Mouse (Mus musculus) cerebellum, adult 2 months (tissue): ENCODE data around the gene Olfr1309.

Source experiments
- CTCF ChIP-seq: fragments of 200-500 bp; IDR thresholded peaks from 2 replicates; pipeline ENCODE4 v1.5.1; 2011; ENCODE audit warnings: low read depth, mild to moderate bottlenecking, control low read depth, low read length, moderate library complexity, borderline replicate concordance; ENCODE audit not compliant: insufficient read depth
- POLR2A ChIP-seq: fragments of 200-500 bp; IDR thresholded peaks from 2 replicates; pipeline ENCODE4 v1.6.1; 2011; ENCODE audit warnings: low read length, control low read depth, borderline replicate concordance; ENCODE audit not compliant: insufficient read depth

DNA sequence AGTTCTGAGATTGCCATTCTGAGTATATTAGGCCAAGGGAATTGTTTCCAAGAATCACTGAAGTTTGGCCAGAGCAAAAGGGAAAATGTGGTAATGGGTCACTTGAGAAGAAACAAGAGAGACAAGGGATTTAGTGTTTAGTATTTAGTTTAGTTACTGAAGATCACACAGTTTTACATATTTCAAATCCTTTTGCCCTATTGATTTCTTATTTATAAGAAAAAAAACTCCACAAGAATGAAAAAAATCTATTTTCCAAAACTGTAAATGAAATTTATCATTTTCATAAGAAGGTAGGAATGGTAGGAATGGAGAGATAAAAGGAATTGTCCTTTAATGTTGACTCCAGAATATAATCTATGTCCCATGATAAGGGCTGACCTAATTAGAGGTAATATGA is 22.5 kb upstream of the Olfr1309 start, which contains the start of gene Olfr1310:
- TF ChIP-seq CTCF (no peak), POLR2A (no peak)
